In the genomic region with DNA sequence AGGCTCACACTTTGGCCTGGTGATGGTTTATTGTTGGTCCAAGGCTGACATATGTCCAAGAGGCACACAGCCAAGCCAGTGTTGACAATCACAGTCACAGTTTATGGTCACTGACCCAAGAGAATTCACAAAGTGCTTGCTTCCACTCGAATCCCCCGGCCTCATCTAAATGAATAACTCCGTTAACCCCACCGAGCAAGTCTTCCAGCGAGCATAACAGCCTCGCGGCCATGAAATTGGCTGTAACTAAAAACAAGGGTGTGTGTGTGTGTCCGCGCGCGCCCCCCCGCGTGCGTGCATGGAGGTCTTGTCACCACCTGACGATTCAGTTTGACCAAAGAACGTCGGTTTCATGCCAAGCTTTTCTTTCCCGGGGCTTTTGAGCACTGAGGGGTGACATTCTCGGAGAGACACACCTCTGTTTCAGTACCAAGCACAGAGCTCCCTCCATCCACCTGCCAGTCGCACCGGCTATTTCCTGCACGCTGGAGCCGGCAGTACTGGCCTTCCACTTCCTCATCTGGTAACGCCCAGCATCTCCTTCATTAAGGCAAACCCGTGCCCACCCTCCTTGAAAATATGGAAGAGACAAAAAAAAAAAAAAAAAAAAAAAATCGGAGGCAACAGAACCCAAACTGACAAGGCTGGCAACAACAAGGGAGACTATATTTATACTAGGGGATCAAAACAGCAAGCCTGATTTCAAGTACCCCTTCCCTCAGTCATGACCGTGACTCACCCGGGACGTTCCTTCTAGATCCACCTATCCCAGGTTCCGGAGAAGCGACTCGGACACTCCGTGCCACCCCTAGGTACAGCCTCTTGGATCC, we compare ENCODE assay signal across 8 mouse cellular contexts. TPM values are rescaled to one million over a fixed set of nuclear protein-coding genes. Genes with fewer than 3 reads are reported as not detected.
DNase-seq lines count a peak whose midpoint lies in the region; ATAC-seq and TF ChIP-seq lines count a peak whose summit lies in the region.

No protein-coding gene starts in this region.

- peak; percentile 70 for DNase-seq in MEL (ENCODE audit: low read depth, low spot score)
- DNase-seq in brain, adult 2 months (ENCODE audit: low read depth, low spot score) = peak; percentile 82
- DNase-seq in layer of hippocampus, postnatal 36 days = peak; percentile 38 to 41
- peak; percentile 52 for DNase-seq in lung, postnatal 25 days (ENCODE audit: low spot score)
- DNase-seq in right cerebral cortex, postnatal 14 days = peak; percentile 29
- DNase-seq in urinary bladder, postnatal 36 days (ENCODE audit: low spot score in 2 of 2) = no peak

- peak; percentile 12 for TF ChIP-seq RAD21 in MEL (IDR thresholded peaks at IDR 0.05; ENCODE audit: low read depth, low read length)

- peak overlapping the region; percentile 22 for H3K27ac ChIP-seq in MEL (ENCODE audit: control insufficient read depth, low read depth, low read length)
- H3K27ac ChIP-seq in hindbrain, embryonic 12.5 days = no peak overlapping the region

- no peaks in the 10 kb centered on the region; the same call in 1 of the 2 replicates for H3K79me2 ChIP-seq in MEL (ENCODE audit: control insufficient read depth, insufficient read depth, low read length, poor library complexity)

- 1% methylated on average over 33 of the region's 33 CpGs for WGBS in hindbrain, embryonic 12.5 days

- H3K36me3 ChIP-seq in MEL (ENCODE audit: control insufficient read depth in 1 of 2, insufficient read depth in 2 of 2, low read length in 2 of 2) = peaks cover 0 to 6% of the 10 kb centered on the region in 2 experiments; a peak in 2 of 4 replicates
- H3K36me3 ChIP-seq in hindbrain, embryonic 12.5 days = peaks cover 5% of the 10 kb centered on the region; the same call in 1 of the 2 replicates

- no peaks in the 10 kb centered on the region for H3K9me3 ChIP-seq in MEL (replicated peaks; ENCODE audit: insufficient read depth, low read length)
- H3K9me3 ChIP-seq in hindbrain, embryonic 12.5 days (replicated peaks) = no peaks in the 10 kb centered on the region

- H3K4me1 ChIP-seq in MEL (ENCODE audit: control insufficient read depth in 1 of 2, insufficient read depth in 2 of 2, low read length in 2 of 2) = peaks cover 2 to 22% of the 10 kb centered on the region in 2 experiments
- H3K4me1 ChIP-seq in hindbrain, embryonic 12.5 days = peaks cover 20% of the 10 kb centered on the region

- H3K9ac ChIP-seq in MEL (ENCODE audit: control insufficient read depth, low read depth, low read length, poor library complexity, severe bottlenecking) = peak overlapping the region; percentile 40
- peak overlapping the region; percentile 51 for H3K9ac ChIP-seq in hindbrain, embryonic 12.5 days

- TF ChIP-seq POLR2A in MEL (IDR thresholded peaks at IDR 0.05; ENCODE audit: control insufficient read depth in 1 of 2, insufficient read depth in 1 of 2, low read depth in 1 of 2, low read length in 2 of 2, poor library complexity in 1 of 2) = peak in 1 of 2 experiments; percentile 41; a peak in 1 of 4 replicates

- ATAC-seq in erythroblast, adult 5-6 weeks (replicated peaks; ENCODE audit: low FRiP score, poor library complexity, severe bottlenecking) = peak; percentile 71
- ATAC-seq in hindbrain, embryonic 12.5 days (ENCODE audit: low FRiP score) = peak; percentile 43; the same call in 1 of the 2 replicates

- TF ChIP-seq EP300 in MEL (IDR thresholded peaks at IDR 0.05; ENCODE audit: low read depth in 1 of 2, low read length in 2 of 2) = no peak

- peak overlapping the region; percentile 92 for H3K4me2 ChIP-seq in hindbrain, embryonic 12.5 days (replicated peaks)

- TF ChIP-seq CTCF in MEL (IDR thresholded peaks at IDR 0.05 in 2 of 3, conservative IDR thresholded peaks at IDR 0.05 in 1 of 3; ENCODE audit: control insufficient read depth in 1 of 3, insufficient read depth in 1 of 3, low read depth in 2 of 3, low read length in 3 of 3, poor library complexity in 1 of 3, severe bottlenecking in 1 of 3) = peak in 2 of 3 experiments; percentile 52 to 58; a peak in 4 of 6 replicates

- H3K4me3 ChIP-seq in MEL (ENCODE audit: control insufficient read depth in 1 of 2, insufficient read depth in 1 of 2, low read depth in 2 of 2, low read length in 2 of 2) = peak overlapping the region; percentile 58 to 96
- H3K4me3 ChIP-seq in hindbrain, embryonic 12.5 days = peak overlapping the region; percentile 58

- no peaks in the 10 kb centered on the region for H3K27me3 ChIP-seq in MEL (ENCODE audit: control insufficient read depth in 1 of 2, insufficient read depth in 2 of 2, low read length in 2 of 2)
- 0 out of 2 replicates have a peak, but pooled peaks cover 9% of the 10 kb centered on the region for H3K27me3 ChIP-seq in hindbrain, embryonic 12.5 days

TF ChIP-seq in MEL, 35 proteins besides CTCF, POLR2A, EP300 and RAD21:
- TF ChIP-seq TAL1 (IDR thresholded peaks at IDR 0.05; ENCODE audit: low read length) (no peak), TBP (IDR thresholded peaks at IDR 0.05; ENCODE audit: low read depth, low read length) (0 out of 2 replicates have a peak, but pooled peaks have one; percentile 25), HCFC1 (IDR thresholded peaks at IDR 0.05; ENCODE audit: low read depth, low read length) (no peak), E2F4 (IDR thresholded peaks at IDR 0.05; ENCODE audit: borderline replicate concordance, low read depth, low read length) (no peak), GABPA (IDR thresholded peaks at IDR 0.05; ENCODE audit: low read depth, low read length) (no peak), POLR2AphosphoS5 (IDR thresholded peaks at IDR 0.05; ENCODE audit: borderline replicate concordance, low read depth, low read length) (no peak), CHD1 (IDR thresholded peaks at IDR 0.05; ENCODE audit: low read depth, low read length) (peak; percentile 55; the same call in 1 of the 2 replicates), ZNF384 (IDR thresholded peaks at IDR 0.05; ENCODE audit: low read depth, low read length) (peak; percentile 70), MYC (IDR thresholded peaks at IDR 0.05; ENCODE audit: low read depth, low read length) (0 out of 2 replicates have a peak, but pooled peaks have one; percentile 45), MXI1 (IDR thresholded peaks at IDR 0.05; ENCODE audit: low read depth, low read length) (peak; percentile 65), SMC3 (IDR thresholded peaks at IDR 0.05; ENCODE audit: low read depth, low read length) (peak; percentile 23; the same call in 1 of the 2 replicates), NELFE (IDR thresholded peaks at IDR 0.05; ENCODE audit: low read depth, low read length) (peak; percentile 28; the same call in 1 of the 2 replicates), ELF1 (IDR thresholded peaks at IDR 0.05; ENCODE audit: low read depth, low read length) (peak; percentile 49), ETS1 (IDR thresholded peaks at IDR 0.05; ENCODE audit: low read depth, low read length) (0 out of 2 replicates have a peak, but pooled peaks have one; percentile 17), TCF12 (IDR thresholded peaks at IDR 0.05; ENCODE audit: low read depth, low read length) (0 out of 2 replicates have a peak, but pooled peaks have one; percentile 7), SIN3A (IDR thresholded peaks at IDR 0.05; ENCODE audit: low read length) (peak; percentile 79; the same call in 1 of the 2 replicates)

RNA-seq across cellular contexts. Expression of gene Stpg1, which starts 0.7 kb away (rescaled TPM):
- total RNA-seq in MEL (2012; rRNA removed) = not detected in 2 replicates
- polyA plus RNA-seq in MEL (2012; ENCODE audit: insufficient read depth in 1 of 2, insufficient read length in 2 of 2, low read depth in 1 of 2, low replicate concordance in 2 of 2, missing spikeins in 1 of 2) = under 1 TPM in 1 of 2 experiments, not detected in 1; 0.21 TPM
- total RNA-seq in erythroblast, adult 5-6 weeks (2015; ENCODE audit: low replicate concordance) = not detected in 2 replicates
- not detected in 2 replicates for total RNA-seq in erythroblast, adult 5-6 weeks (2017; ENCODE audit: low replicate concordance)
- 0.56 and 0.71 TPM in 2 replicates for polyA plus RNA-seq in hindbrain, embryonic 12.5 days (2016; fragmentation: Nextera tagmentation; extraction: Ambion mirVana)
- 1 to 10 TPM; 1.1 to 1.8 TPM for total RNA-seq in layer of hippocampus, postnatal 36 days (2021)

RNA-seq across cellular contexts. Expression of gene Nipal3, which starts 0.9 kb away (rescaled TPM):
- total RNA-seq in MEL (2012; rRNA removed) = 3.5 TPM in 2 replicates
- polyA plus RNA-seq in MEL (2012; ENCODE audit: insufficient read depth in 1 of 2, insufficient read length in 2 of 2, low read depth in 1 of 2, low replicate concordance in 2 of 2, missing spikeins in 1 of 2) = 10 to 100 TPM in 1 of 2 experiments, not detected in 1; 10.4 TPM
- total RNA-seq in erythroblast, adult 5-6 weeks (2015; ENCODE audit: low replicate concordance) = 33.9 and 40.3 TPM in 2 replicates
- 64.3 and 130 TPM in 2 replicates for total RNA-seq in erythroblast, adult 5-6 weeks (2017; ENCODE audit: low replicate concordance)
- 3.5 and 4.1 TPM in 2 replicates for polyA plus RNA-seq in hindbrain, embryonic 12.5 days (2016; fragmentation: Nextera tagmentation; extraction: Ambion mirVana)
- total RNA-seq in layer of hippocampus, postnatal 36 days (2021) = 10 to 100 TPM; 78.2 to 85.6 TPM

Comparison
In these comparisons a context has a peak if more than half of its experiments do, and no peak if none do; other contexts are left out.
1. DNase-seq: peak in MEL (single experiment), brain, adult 2 months (single experiment), layer of hippocampus, postnatal 36 days (2 of 2), lung, postnatal 25 days (single experiment) and right cerebral cortex, postnatal 14 days (single experiment); none in urinary bladder, postnatal 36 days (0 of 2).